Mouse (Mus musculus) myocyte (in vitro differentiated cells): ENCODE measurements at regions not wholly inside any gene's neighbourhood (a gene's known extent, or its start where the extent isn't known, plus 50 kb on each side); places are given as distances from the start of the nearest gene placed in this dataset.

Experiments used
- H3K27me3 ChIP-seq: one replicate; pipeline ENCODE4 v1.6.1; 2011; ENCODE audit not compliant: control insufficient read depth, insufficient read depth, insufficient read length
- H3K36me3 ChIP-seq: one replicate; pipeline ENCODE4 v1.6.1; 2011; ENCODE audit not compliant: control insufficient read depth, insufficient read depth
- H3K4me2 ChIP-seq: one replicate; pipeline ENCODE4 v1.6.1; 2011; ENCODE audit warnings: low read depth, control low read depth
- H3K4me3 ChIP-seq: one replicate; pipeline ENCODE4 v1.5.1; 2011; ENCODE audit warnings: mild to moderate bottlenecking, control low read depth, moderate library complexity
- H3K79me2 ChIP-seq: one replicate; pipeline ENCODE4 v1.6.1; 2011; ENCODE audit not compliant: control insufficient read depth, insufficient read depth
- H3ac ChIP-seq: one replicate; pipeline ENCODE4 v1.6.1; 2011; ENCODE audit not compliant: control insufficient read depth, insufficient read length
- CEBPB ChIP-seq: IDR thresholded peaks from 2 replicates; pipeline ENCODE4 v1.6.1; 2011; ENCODE audit warnings: mild to moderate bottlenecking, moderate library complexity; ENCODE audit not compliant: poor library complexity, insufficient read depth, severe bottlenecking
- E2F4 ChIP-seq: IDR thresholded peaks from one replicate; pipeline ENCODE4 v1.6.1; 2011; ENCODE audit warnings: mild to moderate bottlenecking, control low read depth, moderate library complexity; ENCODE audit not compliant: insufficient read depth
- MAX ChIP-seq: IDR thresholded peaks from one replicate; pipeline ENCODE4 v1.6.1; 2011; ENCODE audit warnings: low read depth, mild to moderate bottlenecking, control low read depth
- MYOD1 ChIP-seq, 3 experiments: IDR thresholded peaks; one replicate each; pipeline ENCODE4 v1.6.1; 2011; ENCODE audit warnings: control low read depth in 2 of 3, low read depth in 2 of 3, mild to moderate bottlenecking in 2 of 3, moderate library complexity in 1 of 3; ENCODE audit not compliant: insufficient read length in 2 of 3, control insufficient read depth in 1 of 3
- MYOG ChIP-seq, 3 experiments: IDR thresholded peaks; one replicate each; pipeline ENCODE4 v1.6.1; 2011; ENCODE audit warnings: control low read depth in 2 of 3, low read depth in 2 of 3, mild to moderate bottlenecking in 2 of 3; ENCODE audit not compliant: insufficient read length in 2 of 3, control insufficient read depth in 1 of 3, insufficient read depth in 1 of 3
- POLR2A ChIP-seq: IDR thresholded peaks from one replicate; pipeline ENCODE4 v1.6.1; 2011; ENCODE audit warnings: low read depth, mild to moderate bottlenecking, control low read depth, moderate library complexity; ENCODE audit not compliant: insufficient read length
- POLR2AphosphoS2 ChIP-seq: IDR thresholded peaks from one replicate; pipeline ENCODE4 v1.6.1; 2011; ENCODE audit warnings: low read depth, control low read depth; ENCODE audit not compliant: insufficient read length
- REST ChIP-seq: IDR thresholded peaks from one replicate; pipeline ENCODE4 v1.6.1; 2011; ENCODE audit warnings: mild to moderate bottlenecking, control low read depth, moderate library complexity; ENCODE audit not compliant: insufficient read depth, insufficient read length
- SRF ChIP-seq: IDR thresholded peaks from one replicate; pipeline ENCODE4 v1.6.1; 2011; ENCODE audit warnings: low read depth; ENCODE audit not compliant: control insufficient read depth, insufficient read length
- TCF12 ChIP-seq: IDR thresholded peaks from one replicate; pipeline ENCODE4 v1.6.1; 2011; ENCODE audit warnings: mild to moderate bottlenecking, control low read depth; ENCODE audit not compliant: poor library complexity, insufficient read depth, severe bottlenecking
- TCF3 ChIP-seq: IDR thresholded peaks from one replicate; pipeline ENCODE4 v1.6.1; 2011; ENCODE audit warnings: low read depth, control low read depth; ENCODE audit not compliant: insufficient read length
- USF1 ChIP-seq: IDR thresholded peaks from one replicate; pipeline ENCODE4 v1.6.1; 2011; ENCODE audit warnings: low read depth, mild to moderate bottlenecking, control low read depth, moderate library complexity

GRCm38 (mm10) chrX:99585703-99586102 lies 114.6 kb upstream of the Pja1 start:
- no peak overlapping the region for H3ac ChIP-seq
- no peaks in the 10 kb centered on the region for H3K27me3 ChIP-seq
- no peak overlapping the region for H3K4me2 ChIP-seq
- no peaks in the 10 kb centered on the region for H3K36me3 ChIP-seq
- H3K79me2 ChIP-seq, result no peaks in the 10 kb centered on the region
- no peak overlapping the region for H3K4me3 ChIP-seq
- TF ChIP-seq TCF3 (no peak), MYOG (IDR thresholded peaks at IDR 0.05; ENCODE audit: control insufficient read depth in 1 of 3, insufficient read depth in 1 of 3, insufficient read length in 2 of 3, low read depth in 2 of 3) (no peak), SRF (no peak)

DNA sequence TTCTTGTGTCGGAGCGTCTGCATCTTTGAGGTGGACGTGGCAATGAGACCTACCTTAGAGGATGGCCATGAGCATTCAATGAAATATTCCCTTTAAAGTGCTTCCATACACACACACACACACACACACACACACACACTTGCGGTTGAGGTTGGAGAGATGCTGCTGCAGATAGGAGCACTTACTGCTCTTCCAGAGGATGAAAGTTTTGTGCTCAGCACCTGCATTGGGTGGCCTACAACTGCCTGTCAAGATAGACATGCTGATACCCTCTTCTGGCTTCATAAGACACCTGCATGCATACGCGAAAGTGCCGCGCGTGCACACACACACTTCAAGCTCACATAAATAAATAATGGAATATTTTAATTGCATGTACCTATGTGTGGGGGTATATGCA lies 111.5 kb upstream of the Pja1 start:
- Histone ChIP-seq H3K36me3 (no peaks in the 10 kb centered on the region), H3K4me3 (no peak overlapping the region), H3K79me2 (no peaks in the 10 kb centered on the region), H3K4me2 (no peak overlapping the region), H3ac (no peak overlapping the region), H3K27me3 (no peaks in the 10 kb centered on the region)
- TF ChIP-seq POLR2A (no peak), MYOD1 (IDR thresholded peaks at IDR 0.05; ENCODE audit: control insufficient read depth in 1 of 3, insufficient read length in 2 of 3, low read depth in 2 of 3) (no peak)

DNA sequence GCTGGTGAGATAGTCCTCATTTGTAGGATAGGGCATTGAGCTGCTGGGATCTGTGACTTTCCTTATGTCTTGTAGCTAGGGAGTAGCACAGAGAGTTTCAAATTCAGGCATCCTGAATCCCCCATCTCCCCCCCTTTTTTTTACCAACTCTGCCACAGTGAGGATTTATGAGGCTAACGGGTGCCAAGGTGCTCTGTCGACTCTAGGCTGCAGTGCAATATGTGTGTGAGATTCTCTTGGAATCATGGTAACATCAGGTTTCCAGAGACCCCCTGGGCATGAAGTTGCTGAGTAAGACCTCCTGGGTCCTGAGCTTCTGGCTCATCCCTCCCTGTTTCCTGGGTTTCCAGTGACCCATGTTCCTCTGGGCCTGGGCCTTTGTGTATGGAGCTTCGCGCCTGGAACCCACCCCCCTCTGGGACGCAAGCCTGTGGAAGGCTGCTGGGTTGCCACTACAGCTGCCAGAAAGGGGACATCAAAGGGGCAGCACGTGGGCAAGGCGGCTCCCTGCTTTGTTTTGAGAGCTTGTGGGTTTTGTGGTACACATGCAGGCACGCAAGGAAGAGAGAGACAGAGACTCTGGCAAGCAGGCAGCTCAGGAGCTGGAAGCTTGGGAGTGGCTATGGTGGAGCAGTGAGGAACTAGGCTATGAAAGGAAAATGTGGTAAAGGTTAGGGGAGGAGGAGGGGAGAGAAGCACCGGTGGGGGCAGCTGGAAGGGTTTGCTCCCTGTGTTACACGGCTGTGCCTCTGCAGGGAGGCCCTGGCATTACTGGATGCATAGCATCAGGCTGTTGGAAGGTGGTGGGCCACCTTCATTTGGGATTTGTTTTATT lies 110.8 kb upstream of the Pja1 start:
- no peak overlapping the region for H3ac ChIP-seq
- TF ChIP-seq TCF3, result no peak
- no peak for TF ChIP-seq MAX
- TF ChIP-seq POLR2AphosphoS2, result no peak
- TF ChIP-seq MYOD1 (IDR thresholded peaks at IDR 0.05; ENCODE audit: control insufficient read depth in 1 of 3, insufficient read length in 2 of 3, low read depth in 2 of 3), result no peak
- no peak for TF ChIP-seq E2F4
- no peak for TF ChIP-seq USF1
- no peak for TF ChIP-seq POLR2A
- no peak for TF ChIP-seq TCF12
- no peak for TF ChIP-seq MYOG (IDR thresholded peaks at IDR 0.05; ENCODE audit: control insufficient read depth in 1 of 3, insufficient read depth in 1 of 3, insufficient read length in 2 of 3, low read depth in 2 of 3)
- no peaks in the 10 kb centered on the region for H3K27me3 ChIP-seq

GRCm38 (mm10) chrX:99579206-99579605 lies 108.1 kb upstream of the Pja1 start:
- no peak overlapping the region for H3K4me3 ChIP-seq
- no peak overlapping the region for H3K4me2 ChIP-seq
- no peaks in the 10 kb centered on the region for H3K79me2 ChIP-seq
- no peak for TF ChIP-seq USF1
- no peak for TF ChIP-seq MYOG (IDR thresholded peaks at IDR 0.05; ENCODE audit: control insufficient read depth in 1 of 3, insufficient read depth in 1 of 3, insufficient read length in 2 of 3, low read depth in 2 of 3)
- TF ChIP-seq TCF12, result no peak
- no peak for TF ChIP-seq POLR2A
- TF ChIP-seq E2F4, result no peak
- no peak for TF ChIP-seq MAX
- TF ChIP-seq REST, result no peak
- no peaks in the 10 kb centered on the region for H3K36me3 ChIP-seq
- no peak overlapping the region for H3ac ChIP-seq
- H3K27me3 ChIP-seq, result peaks cover 6% of the 10 kb centered on the region

More for the DNA sequence above, 110.8 kb upstream of the Pja1 start:
- Histone ChIP-seq H3K4me3 (no peak overlapping the region), H3K79me2 (no peaks in the 10 kb centered on the region), H3K4me2 (no peak overlapping the region), H3K36me3 (no peaks in the 10 kb centered on the region)

DNA sequence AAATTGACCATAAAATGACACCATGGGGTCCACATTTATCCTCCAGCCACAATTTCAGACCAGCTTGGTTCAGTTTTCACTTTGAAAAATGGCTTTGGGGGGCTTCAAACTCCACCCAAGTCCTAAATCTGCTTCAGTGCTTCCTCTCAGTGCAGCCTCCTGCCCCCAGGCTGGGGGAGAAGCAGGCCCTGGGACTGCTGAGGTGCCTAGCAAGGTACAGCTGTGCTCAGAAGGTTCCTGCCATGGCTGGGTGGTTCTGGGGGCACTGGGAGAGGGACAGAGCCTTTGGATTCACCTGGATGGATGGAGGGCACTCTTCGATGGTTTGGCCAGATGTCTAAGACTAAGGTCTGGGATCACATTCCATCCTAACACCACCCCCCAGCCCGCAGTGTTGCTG lies 107.7 kb upstream of the Pja1 start:
- Histone ChIP-seq H3K27me3 (peaks cover 6% of the 10 kb centered on the region), H3K4me2 (no peak overlapping the region), H3K79me2 (no peaks in the 10 kb centered on the region), H3ac (no peak overlapping the region), H3K4me3 (no peak overlapping the region), H3K36me3 (no peaks in the 10 kb centered on the region)
- TF ChIP-seq TCF12 (no peak), POLR2AphosphoS2 (no peak)

DNA sequence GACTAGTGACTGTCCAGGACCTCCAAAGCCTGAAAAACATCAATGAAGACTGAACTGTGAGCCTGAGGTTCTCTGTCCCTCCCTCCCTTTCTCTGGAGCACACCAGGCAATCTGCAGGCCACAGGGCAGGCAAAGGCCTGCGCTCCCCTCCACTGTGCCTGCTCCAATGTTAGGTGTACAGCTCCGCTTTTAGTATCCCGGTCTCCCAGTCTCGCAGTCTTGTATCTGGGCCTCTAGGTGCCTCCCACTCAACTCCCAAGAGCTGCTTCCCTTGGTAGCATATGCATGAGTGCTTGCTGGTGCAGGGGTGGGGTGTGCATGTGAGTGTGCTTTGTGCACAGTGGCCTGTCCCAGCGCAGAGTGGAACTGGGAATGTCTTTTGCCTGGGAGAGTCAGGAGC lies 104.0 kb upstream of the Pja1 start:
- Histone ChIP-seq H3K4me2 (no peak overlapping the region), H3K27me3 (peaks cover 6% of the 10 kb centered on the region), H3K4me3 (no peak overlapping the region), H3K79me2 (no peaks in the 10 kb centered on the region), H3K36me3 (no peaks in the 10 kb centered on the region), H3ac (no peak overlapping the region)
- TF ChIP-seq SRF, result no peak
- no peak for TF ChIP-seq CEBPB
- TF ChIP-seq REST, result no peak
- no peak for TF ChIP-seq MYOG (IDR thresholded peaks at IDR 0.05; ENCODE audit: control insufficient read depth in 1 of 3, insufficient read depth in 1 of 3, insufficient read length in 2 of 3, low read depth in 2 of 3)
- TF ChIP-seq E2F4, result no peak
- no peak for TF ChIP-seq MAX
- TF ChIP-seq POLR2A, result no peak
- TF ChIP-seq USF1, result no peak
- TF ChIP-seq TCF3, result no peak
- no peak for TF ChIP-seq POLR2AphosphoS2
- TF ChIP-seq MYOD1 (IDR thresholded peaks at IDR 0.05; ENCODE audit: control insufficient read depth in 1 of 3, insufficient read length in 2 of 3, low read depth in 2 of 3), result no peak
